Mouse (Mus musculus): ENCODE measurements around the gene Evi2a. TPM values are rescaled to one million over a fixed set of nuclear protein-coding genes. Genes with fewer than 3 reads are reported as not detected.

The Evi2a gene
- total and polyA plus RNA-seq, 2 experiments, result 1.5 to 2.6 TPM

GRCm38 (mm10) chr11:79515798-79516197, 14.6 kb downstream of the Evi2a start:
- no peak overlapping the region for H3K9ac ChIP-seq (ENCODE audit: low read depth, low read length)
- no peaks in the 10 kb centered on the region for H3K27me3 ChIP-seq (ENCODE audit: control insufficient read depth, insufficient read depth, low read length)
- TF ChIP-seq POLR2A (IDR thresholded peaks at IDR 0.05; ENCODE audit: extremely low read depth, insufficient read depth, low read length) (no peak), CTCF (IDR thresholded peaks at IDR 0.05; ENCODE audit: low read depth, low read length) (no peak)
- WGBS, result 98% methylated on average over 2 of the region's 2 CpGs
- no peak overlapping the region for H3K27ac ChIP-seq (replicated peaks; ENCODE audit: insufficient read depth, low read depth, low read length)
- H3K36me3 ChIP-seq (ENCODE audit: control insufficient read depth, insufficient read depth, low read length), result no peaks in the 10 kb centered on the region
- peaks cover 4% of the 10 kb centered on the region; the same call in 1 of the 2 replicates for H3K4me1 ChIP-seq (ENCODE audit: control insufficient read depth, insufficient read depth, low read length)
- H3K79me2 ChIP-seq (ENCODE audit: control insufficient read depth, insufficient read depth, low read length), result no peaks in the 10 kb centered on the region; the same call in 1 of the 2 replicates
- no peak for DNase-seq (ENCODE audit: extremely low read depth, low read depth, low spot score)
- no peak overlapping the region for H3K4me3 ChIP-seq (ENCODE audit: insufficient read depth, low read depth, low read length)

GRCm38 (mm10) chr11:79515331-79515730, 15.1 kb downstream of the Evi2a start:
- Histone ChIP-seq H3K9ac (ENCODE audit: low read depth, low read length) (no peak overlapping the region), H3K4me1 (ENCODE audit: control insufficient read depth, insufficient read depth, low read length) (peaks cover 4% of the 10 kb centered on the region; the same call in 1 of the 2 replicates), H3K27me3 (ENCODE audit: control insufficient read depth, insufficient read depth, low read length) (no peaks in the 10 kb centered on the region), H3K79me2 (ENCODE audit: control insufficient read depth, insufficient read depth, low read length) (no peaks in the 10 kb centered on the region; the same call in 1 of the 2 replicates), H3K4me3 (ENCODE audit: insufficient read depth, low read depth, low read length) (no peak overlapping the region), H3K27ac (replicated peaks; ENCODE audit: insufficient read depth, low read depth, low read length) (no peak overlapping the region), H3K36me3 (ENCODE audit: control insufficient read depth, insufficient read depth, low read length) (no peaks in the 10 kb centered on the region)
- TF ChIP-seq POLR2A (IDR thresholded peaks at IDR 0.05; ENCODE audit: extremely low read depth, insufficient read depth, low read length), result no peak
- TF ChIP-seq CTCF (IDR thresholded peaks at IDR 0.05; ENCODE audit: low read depth, low read length), result no peak
- no peak for DNase-seq (ENCODE audit: extremely low read depth, low read depth, low spot score)
- 83% methylated on average over 6 of the region's 6 CpGs for WGBS

GRCm38 (mm10) chr11:79511970-79512369, 18.4 kb downstream of the Evi2a start:
- no peak for DNase-seq (ENCODE audit: extremely low read depth, low read depth, low spot score)
- H3K9ac ChIP-seq (ENCODE audit: low read depth, low read length), result no peak overlapping the region
- 94% methylated on average over 3 of the region's 3 CpGs for WGBS

GRCm38 (mm10) chr11:79504506-79504905, 25.9 kb downstream of the Evi2a start:
- TF ChIP-seq CTCF (IDR thresholded peaks at IDR 0.05; ENCODE audit: low read depth, low read length) (no peak), POLR2A (IDR thresholded peaks at IDR 0.05; ENCODE audit: extremely low read depth, insufficient read depth, low read length) (no peak)
- 92% methylated on average over 7 of the region's 7 CpGs for WGBS
- no peaks in the 10 kb centered on the region; the same call in 1 of the 2 replicates for H3K79me2 ChIP-seq (ENCODE audit: control insufficient read depth, insufficient read depth, low read length)
- peaks cover 1% of the 10 kb centered on the region; the same call in 1 of the 2 replicates for H3K4me1 ChIP-seq (ENCODE audit: control insufficient read depth, insufficient read depth, low read length)
- no peak overlapping the region for H3K9ac ChIP-seq (ENCODE audit: low read depth, low read length)
- H3K27ac ChIP-seq (replicated peaks; ENCODE audit: insufficient read depth, low read depth, low read length), result no peak overlapping the region
- H3K4me3 ChIP-seq (ENCODE audit: insufficient read depth, low read depth, low read length), result no peak overlapping the region
- H3K36me3 ChIP-seq (ENCODE audit: control insufficient read depth, insufficient read depth, low read length), result no peaks in the 10 kb centered on the region
- H3K27me3 ChIP-seq (ENCODE audit: control insufficient read depth, insufficient read depth, low read length), result no peaks in the 10 kb centered on the region
- no peak for DNase-seq (ENCODE audit: extremely low read depth, low read depth, low spot score)

More at GRCm38 (mm10) chr11:79511970-79512369, 18.4 kb downstream of the Evi2a start:
- H3K4me1 ChIP-seq (ENCODE audit: control insufficient read depth, insufficient read depth, low read length), result no peaks in the 10 kb centered on the region
- no peak overlapping the region for H3K4me3 ChIP-seq (ENCODE audit: insufficient read depth, low read depth, low read length)
- no peak overlapping the region for H3K27ac ChIP-seq (replicated peaks; ENCODE audit: insufficient read depth, low read depth, low read length)
- no peaks in the 10 kb centered on the region; the same call in 1 of the 2 replicates for H3K79me2 ChIP-seq (ENCODE audit: control insufficient read depth, insufficient read depth, low read length)
- H3K36me3 ChIP-seq (ENCODE audit: control insufficient read depth, insufficient read depth, low read length), result no peaks in the 10 kb centered on the region
- TF ChIP-seq CTCF (IDR thresholded peaks at IDR 0.05; ENCODE audit: low read depth, low read length), result no peak
- H3K27me3 ChIP-seq (ENCODE audit: control insufficient read depth, insufficient read depth, low read length), result no peaks in the 10 kb centered on the region

- 81% methylated on average over 8 of the region's 8 CpGs for WGBS
- H3K9ac ChIP-seq (ENCODE audit: low read depth, low read length), result no peak within 1 kb of the TSS
- DNase-seq (ENCODE audit: extremely low read depth, low read depth, low spot score), result no peak
- H3K4me3 ChIP-seq (ENCODE audit: insufficient read depth, low read depth, low read length), result no peak within 1 kb of the TSS
- TF ChIP-seq POLR2A (IDR thresholded peaks at IDR 0.05; ENCODE audit: extremely low read depth, insufficient read depth, low read length), result no peak
- no peak for TF ChIP-seq CTCF (IDR thresholded peaks at IDR 0.05; ENCODE audit: low read depth, low read length)
- H3K27me3 ChIP-seq (ENCODE audit: control insufficient read depth, insufficient read depth, low read length), result no peaks in the 10 kb centered on the region
- no peaks in the 10 kb centered on the region for H3K36me3 ChIP-seq (ENCODE audit: control insufficient read depth, insufficient read depth, low read length)
- H3K79me2 ChIP-seq (ENCODE audit: control insufficient read depth, insufficient read depth, low read length), result no peaks in the 10 kb centered on the region; the same call in 1 of the 2 replicates
- H3K27ac ChIP-seq (replicated peaks; ENCODE audit: insufficient read depth, low read depth, low read length), result no peak within 1 kb of the TSS
- H3K4me1 ChIP-seq (ENCODE audit: control insufficient read depth, insufficient read depth, low read length), result peaks cover 1% of the 10 kb centered on the region; the same call in 1 of the 2 replicates
These were observed 26.6 kb downstream of the Evi2a start, which contains the start of gene Omg for GRCm38 (mm10) chr11:79503845-79504244. TSS of gene Omg (minus strand) at chr11:79504084.

GRCm38 (mm10) chr11:79502917-79503316, 27.5 kb downstream of the Evi2a start:
- Histone ChIP-seq H3K79me2 (ENCODE audit: control insufficient read depth, insufficient read depth, low read length) (no peaks in the 10 kb centered on the region; the same call in 1 of the 2 replicates), H3K27me3 (ENCODE audit: control insufficient read depth, insufficient read depth, low read length) (no peaks in the 10 kb centered on the region), H3K9ac (ENCODE audit: low read depth, low read length) (no peak overlapping the region), H3K27ac (replicated peaks; ENCODE audit: insufficient read depth, low read depth, low read length) (no peak overlapping the region), H3K4me3 (ENCODE audit: insufficient read depth, low read depth, low read length) (no peak overlapping the region), H3K36me3 (ENCODE audit: control insufficient read depth, insufficient read depth, low read length) (no peaks in the 10 kb centered on the region), H3K4me1 (ENCODE audit: control insufficient read depth, insufficient read depth, low read length) (peaks cover 1% of the 10 kb centered on the region; the same call in 1 of the 2 replicates)
- no peak for DNase-seq (ENCODE audit: extremely low read depth, low read depth, low spot score)
- no peak for TF ChIP-seq POLR2A (IDR thresholded peaks at IDR 0.05; ENCODE audit: extremely low read depth, insufficient read depth, low read length)
- no peak for TF ChIP-seq CTCF (IDR thresholded peaks at IDR 0.05; ENCODE audit: low read depth, low read length)
- 95% methylated on average over 2 of the region's 2 CpGs for WGBS
